Mouse (Mus musculus) neural tube, embryonic 11.5 days (tissue): ENCODE data around the gene Tmem246. TPM values are rescaled to one million over a fixed set of nuclear protein-coding genes. Genes with fewer than 3 reads are reported as not detected.
"Not testable (repeated sequence)": the region's sequence is repeated elsewhere in the genome, so short reads cannot be mapped to it uniquely, and the experiment has no call there.

Source experiments
- ATAC-seq: fragments of 200-750 bp; cut with Nextera tagmentation; 2 replicates; pipeline ENCODE4 v1.8.0; 2017; ENCODE audit warnings: moderate number of reproducible peaks, mild to moderate bottlenecking, moderate TSS enrichment, moderate library complexity; ENCODE audit not compliant: insufficient read depth, low FRiP score, low TSS enrichment
- DNase-seq: peaks from one replicate; pipeline ENCODE4 v3.0.0-alpha.2; 2015; ENCODE audit warnings: low spot score
- H3K27ac ChIP-seq: fragments of 300-500 bp; sonication (generic); 2 replicates; pipeline ENCODE4 v1.5.1; 2014; ENCODE audit warnings: low read depth, mild to moderate bottlenecking, low read length
- H3K27me3 ChIP-seq: fragments of 300-500 bp; sonication (generic); 2 replicates; pipeline ENCODE4 v1.6.1; 2014; ENCODE audit warnings: mild to moderate bottlenecking, low read length, mixed read lengths; ENCODE audit not compliant: control insufficient read depth, insufficient read depth
- H3K36me3 ChIP-seq: fragments of 300-500 bp; sonication (generic); 2 replicates; pipeline ENCODE4 v1.6.1; 2014; ENCODE audit warnings: mild to moderate bottlenecking, low read length, moderate library complexity, mixed read lengths; ENCODE audit not compliant: control insufficient read depth, insufficient read depth
- H3K4me1 ChIP-seq: fragments of 300-500 bp; sonication (generic); 2 replicates; pipeline ENCODE4 v1.6.1; 2014; ENCODE audit warnings: low read length, mixed read lengths; ENCODE audit not compliant: control insufficient read depth, insufficient read depth
- H3K4me2 ChIP-seq: fragments of 300-500 bp; sonication (generic); 2 replicates; pipeline ENCODE4 v1.6.1; 2014; ENCODE audit warnings: low read depth, mild to moderate bottlenecking, moderate library complexity
- H3K4me3 ChIP-seq: fragments of 300-500 bp; sonication (generic); 2 replicates; pipeline ENCODE4 v1.5.1; 2014; ENCODE audit warnings: low read depth, low read length
- H3K9ac ChIP-seq: fragments of 300-500 bp; sonication (generic); 2 replicates; pipeline ENCODE4 v1.6.1; 2014; ENCODE audit warnings: mild to moderate bottlenecking, low read length
- H3K9me3 ChIP-seq: fragments of 300-500 bp; sonication (generic); 2 replicates; pipeline ENCODE4 v1.6.1; 2016; ENCODE audit warnings: low read length; ENCODE audit not compliant: control insufficient read depth
- WGBS: fragments of 180-500 bp; shearing (Covaris S2); extraction: QIAGEN DNeasy Blood & Tissue Kit; methylation state at CpG from one replicate; pipeline ENCODE4 v1.1.7; 2014; 5-methylcytosine and 5-hydroxymethylcytosine counted together
- polyA plus RNA-seq: library from polyadenylated mRNA; unstranded; fragments of >200 nt; fragmentation: Nextera tagmentation; extraction: Ambion mirVana; gene quantifications from 2 replicates; pipeline ENCODE4 v1.2.1, GENCODE M21; 2014

The Tmem246 gene
- polyA plus RNA-seq: 20.3 and 23.3 TPM in 2 replicates

DNA sequence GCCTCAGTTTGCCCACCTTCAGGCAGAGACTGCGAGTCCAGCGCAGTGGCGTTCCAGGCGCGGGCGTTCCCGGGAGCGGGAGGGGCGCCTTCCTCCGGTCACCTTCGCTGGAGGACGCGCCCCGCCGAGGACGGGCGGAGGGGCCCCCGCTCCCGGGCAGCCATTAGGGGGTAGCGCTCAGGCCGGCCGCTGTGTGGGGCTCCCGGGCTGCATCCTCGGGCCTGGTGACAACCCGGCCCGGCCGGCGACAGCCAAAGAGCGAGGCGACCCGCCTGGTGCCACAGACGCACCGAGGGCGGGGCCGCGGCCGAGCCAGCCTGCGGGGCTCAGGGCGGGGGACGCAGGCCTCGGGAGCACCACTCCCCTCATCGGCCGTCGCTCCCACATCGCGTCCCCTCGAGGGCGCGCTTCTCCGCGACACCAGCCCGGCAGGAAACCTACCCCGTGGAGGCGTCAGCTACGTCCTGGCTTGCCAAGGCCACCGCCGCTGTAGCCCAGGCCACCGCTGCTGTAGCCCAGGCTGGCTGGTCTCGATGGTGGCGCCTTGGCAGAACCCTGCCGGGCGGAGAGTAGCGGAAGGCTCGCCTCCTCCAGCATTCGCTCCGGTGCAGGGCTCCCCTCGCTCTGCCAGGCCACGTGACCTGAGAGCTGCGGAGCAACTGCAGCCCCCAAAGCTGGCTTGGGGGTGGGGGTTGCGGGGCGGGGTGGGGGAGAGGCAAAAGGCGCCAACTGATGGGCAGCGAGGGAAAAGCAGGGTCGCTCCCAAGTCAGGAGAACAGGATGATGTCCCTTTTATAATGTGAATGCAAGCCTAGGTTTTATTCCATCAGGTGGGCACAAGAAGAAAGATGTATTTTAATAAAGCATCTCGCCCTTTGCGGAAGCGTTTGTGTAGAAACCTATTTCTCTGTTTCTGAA is at the start of gene Tmem246:
Tmem246 (minus strand) TSS at position 694 of the 918 bp plus-strand sequence.
- DNase-seq (peak; percentile 80), ATAC-seq (peak; percentile 94)
- H3K9me3 ChIP-seq: no peaks in the 10 kb centered on the region
- H3K27ac ChIP-seq: peak within 1 kb of the TSS; percentile 58; the same call in 1 of the 2 replicates
- H3K4me2 ChIP-seq: peak within 1 kb of the TSS; percentile 84
- H3K36me3 ChIP-seq: no peaks in the 10 kb centered on the region
- H3K27me3 ChIP-seq: no peaks in the 10 kb centered on the region
- H3K4me1 ChIP-seq: peaks cover 3% of the 10 kb centered on the region; the same call in 1 of the 2 replicates
- peak within 1 kb of the TSS; percentile 80 for H3K4me3 ChIP-seq
- H3K9ac ChIP-seq: peak within 1 kb of the TSS; percentile 82
- WGBS: under 1% methylated on average over 76 of the region's 77 CpGs

DNA sequence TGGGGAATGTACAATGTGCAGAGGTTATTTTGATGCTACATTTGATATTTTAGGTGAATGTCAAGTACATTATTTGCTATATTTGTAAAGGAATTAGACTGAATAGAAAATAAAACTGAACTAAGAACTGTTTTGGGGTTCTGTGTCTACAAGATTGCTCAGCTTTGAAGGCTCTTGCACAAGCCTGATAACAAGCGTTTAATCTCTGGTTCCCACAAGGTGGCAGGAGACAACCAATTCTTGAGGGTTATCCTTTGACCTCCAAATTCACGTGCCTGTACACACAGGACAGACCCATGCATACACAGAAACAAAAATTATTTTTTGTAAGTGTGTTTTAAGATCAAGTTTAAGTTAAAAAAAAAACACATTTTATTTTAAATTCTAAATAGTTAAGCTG is 42.2 kb upstream of the Tmem246 start:
- ATAC-seq: no peak
- Histone ChIP-seq H3K9me3 (no peaks in the 10 kb centered on the region), H3K9ac (no peak overlapping the region), H3K4me3 (no peak overlapping the region), H3K36me3 (peaks cover 2% of the 10 kb centered on the region; the same call in 1 of the 2 replicates), H3K4me1 (no peaks in the 10 kb centered on the region), H3K27me3 (no peaks in the 10 kb centered on the region), H3K4me2 (no peak overlapping the region), H3K27ac (no peak overlapping the region)
- 83% methylated on average over 2 of the region's 2 CpGs for WGBS
- no peak for DNase-seq

DNA sequence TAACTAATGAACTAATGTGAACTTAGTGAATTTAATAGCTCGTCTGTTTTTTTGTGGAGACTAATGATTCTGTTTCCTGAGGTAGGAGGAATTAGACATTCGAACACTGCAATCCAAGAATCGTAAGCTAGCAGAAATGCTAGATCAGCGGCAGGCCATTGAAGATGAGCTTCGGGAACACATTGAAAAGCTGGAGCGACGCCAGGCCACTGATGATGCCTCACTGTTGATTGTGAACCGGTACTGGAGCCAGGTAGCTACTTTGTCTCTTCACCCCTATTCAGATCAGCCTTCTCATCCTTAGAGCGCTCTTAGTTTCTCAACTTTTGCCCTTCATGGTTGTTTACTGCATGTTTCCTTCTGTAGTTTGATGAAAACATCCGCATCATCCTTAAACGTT is 40.1 kb upstream of the Tmem246 start:
- no peak overlapping the region for H3K4me2 ChIP-seq
- H3K9ac ChIP-seq: no peak overlapping the region
- no peaks in the 10 kb centered on the region for H3K9me3 ChIP-seq
- 94% methylated on average over 11 of the region's 11 CpGs for WGBS
- H3K4me3 ChIP-seq: no peak overlapping the region
- peaks cover 2% of the 10 kb centered on the region; the same call in 1 of the 2 replicates for H3K36me3 ChIP-seq
- no peaks in the 10 kb centered on the region; the same call in 1 of the 2 replicates for H3K4me1 ChIP-seq
- no peaks in the 10 kb centered on the region for H3K27me3 ChIP-seq
- ATAC-seq (no peak), DNase-seq (no peak)
- H3K27ac ChIP-seq: no peak overlapping the region

- H3K4me3 ChIP-seq: peak overlapping the region; percentile 78
- H3K9me3 ChIP-seq: no peaks in the 10 kb centered on the region
- DNase-seq: no peak
- ATAC-seq: no peak
- H3K27ac ChIP-seq: peak overlapping the region; percentile 76
- no peaks in the 10 kb centered on the region for H3K27me3 ChIP-seq
- H3K36me3 ChIP-seq: no peaks in the 10 kb centered on the region
- peak overlapping the region; percentile 92 for H3K4me2 ChIP-seq
- WGBS: under 1% methylated on average over 30 of the region's 30 CpGs
- H3K4me1 ChIP-seq: no peaks in the 10 kb centered on the region; the same call in 1 of the 2 replicates
- peak overlapping the region; percentile 86 for H3K9ac ChIP-seq
These were observed 34.4 kb upstream of the Tmem246 start for GRCm38 (mm10) chr4:49632139-49632481.

DNA sequence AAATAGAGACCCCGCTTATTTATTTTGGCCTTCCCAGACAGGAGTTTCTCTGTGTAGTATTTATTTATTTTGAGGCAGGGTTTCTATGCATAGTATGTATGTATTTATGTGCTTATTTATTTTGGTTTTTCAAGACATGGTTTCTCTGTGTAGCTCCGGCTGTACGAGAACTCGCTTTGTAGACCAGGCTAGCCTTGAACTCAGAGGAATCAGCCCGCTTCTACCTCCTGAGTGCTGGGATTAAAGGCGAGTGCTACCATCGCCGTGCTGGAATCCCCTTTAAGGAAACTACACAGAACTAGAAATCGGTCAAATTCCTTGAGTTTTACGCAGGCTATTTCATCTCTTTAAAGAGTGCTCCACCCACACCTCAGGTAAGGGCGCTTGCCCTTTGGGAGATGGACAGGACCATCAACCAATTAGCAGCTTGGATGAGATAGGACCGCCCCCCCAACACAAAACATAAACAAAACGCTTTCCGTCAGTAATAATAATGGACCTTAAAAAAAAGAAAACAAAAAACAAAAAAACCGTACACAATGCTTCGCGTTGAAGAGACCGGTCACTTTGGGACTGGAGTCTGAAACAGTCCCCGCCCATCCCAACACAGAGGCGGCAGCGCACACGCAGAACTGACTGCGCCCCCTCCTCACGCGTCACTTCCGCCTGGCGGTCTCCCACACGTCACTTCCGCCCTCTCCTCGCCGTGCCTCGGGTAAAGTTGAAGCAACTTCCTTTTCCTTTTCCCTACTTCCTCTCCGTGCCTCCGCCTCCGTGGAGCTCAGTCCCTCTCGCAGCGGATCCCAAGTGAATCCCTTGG is 33.9 kb upstream of the Tmem246 start, which contains the start of gene Rnf20:
Rnf20 (plus strand) TSS at position 688 of the 820 bp plus-strand sequence.
- ATAC-seq (peak; percentile 97), DNase-seq (peak; percentile 96)
- H3K9me3 ChIP-seq: no peaks in the 10 kb centered on the region
- H3K27me3 ChIP-seq: no peaks in the 10 kb centered on the region
- WGBS: 4% methylated on average over 37 of the region's 37 CpGs
- peak within 1 kb of the TSS; percentile 92 for H3K4me2 ChIP-seq
- peak within 1 kb of the TSS; percentile 86 for H3K9ac ChIP-seq
- H3K4me1 ChIP-seq: no peaks in the 10 kb centered on the region; the same call in 1 of the 2 replicates
- peak within 1 kb of the TSS; percentile 76 for H3K27ac ChIP-seq
- H3K4me3 ChIP-seq: peak within 1 kb of the TSS; percentile 78
- H3K36me3 ChIP-seq: no peaks in the 10 kb centered on the region

DNA sequence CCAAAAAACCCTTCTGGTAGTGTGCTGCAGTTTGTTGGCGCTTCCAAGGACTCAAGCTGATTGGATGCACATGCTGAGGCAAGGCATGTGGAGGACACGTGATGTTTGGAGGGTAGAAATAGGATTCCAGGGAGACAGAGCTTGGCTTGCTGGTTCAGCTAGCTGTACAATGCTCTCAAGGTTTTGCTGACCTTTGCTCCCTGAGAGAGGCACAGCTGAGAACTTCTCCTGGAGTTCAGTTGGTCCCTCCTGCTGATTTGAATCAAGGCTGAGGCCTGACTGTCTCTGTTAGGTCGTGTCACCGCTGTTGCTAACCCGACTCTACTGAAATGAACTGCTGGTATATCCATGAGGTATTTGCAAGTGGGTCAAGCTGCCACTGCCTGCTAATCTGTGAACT is 31.3 kb upstream of the Tmem246 start:
- no peak overlapping the region for H3K27ac ChIP-seq
- H3K4me1 ChIP-seq: no peaks in the 10 kb centered on the region; the same call in 1 of the 2 replicates
- H3K36me3 ChIP-seq: no peaks in the 10 kb centered on the region
- 84% methylated on average over 5 of the region's 5 CpGs for WGBS
- ATAC-seq (no peak), DNase-seq (no peak)
- no peak overlapping the region for H3K4me2 ChIP-seq
- no peak overlapping the region for H3K9ac ChIP-seq
- no peaks in the 10 kb centered on the region for H3K27me3 ChIP-seq
- H3K9me3 ChIP-seq: no peaks in the 10 kb centered on the region
- H3K4me3 ChIP-seq: no peak overlapping the region

- no peaks in the 10 kb centered on the region for H3K27me3 ChIP-seq
- ATAC-seq: no peak
- H3K4me2 ChIP-seq: no peak overlapping the region
- DNase-seq: peak; percentile 64
- 7% methylated on average over 3 of the region's 3 CpGs for WGBS
- H3K9me3 ChIP-seq: no peaks in the 10 kb centered on the region
- H3K4me3 ChIP-seq: no peak overlapping the region
- no peaks in the 10 kb centered on the region for H3K36me3 ChIP-seq
- no peaks in the 10 kb centered on the region for H3K4me1 ChIP-seq
- no peak overlapping the region for H3K27ac ChIP-seq
- no peak overlapping the region for H3K9ac ChIP-seq
These were observed 29.3 kb upstream of the Tmem246 start for GRCm38 (mm10) chr4:49626973-49627372.

- not testable (repeated sequence) for H3K27me3 ChIP-seq, H3K36me3 ChIP-seq, H3K4me3 ChIP-seq, ATAC-seq, H3K9me3 ChIP-seq, H3K27ac ChIP-seq, DNase-seq, H3K9ac ChIP-seq, H3K4me2 ChIP-seq, H3K4me1 ChIP-seq
- 91% methylated on average over 4 of the region's 4 CpGs for WGBS
These were observed 27.3 kb upstream of the Tmem246 start for GRCm38 (mm10) chr4:49624969-49625368.
